Mouse (Mus musculus) heart, embryonic 15.5 days (tissue): ENCODE measurements around the gene Tsacc. TPM values are rescaled to one million over a fixed set of nuclear protein-coding genes. Genes with fewer than 3 reads are reported as not detected.
"Not testable (repeated sequence)": the region's sequence is repeated elsewhere in the genome, so short reads cannot be mapped to it uniquely, and the experiment has no call there.

Experiments used
- ATAC-seq: fragments of 200-750 bp; cut with Nextera tagmentation; replicated peaks from 2 replicates; pipeline ENCODE4 v1.8.0; 2017; ENCODE audit warnings: low read depth, moderate TSS enrichment; ENCODE audit not compliant: insufficient number of reproducible peaks, insufficient read depth, low FRiP score
- H3K27ac ChIP-seq: fragments of 300-500 bp; sonication (generic); 2 replicates; pipeline ENCODE4 v1.5.1; 2015; ENCODE audit warnings: mild to moderate bottlenecking, inconsistent platforms
- H3K27me3 ChIP-seq: fragments of 300-500 bp; sonication (generic); 2 replicates; pipeline ENCODE4 v1.6.1; 2015; ENCODE audit warnings: inconsistent platforms
- H3K36me3 ChIP-seq: fragments of 300-500 bp; sonication (generic); 2 replicates; pipeline ENCODE4 v1.6.1; 2015; ENCODE audit warnings: mild to moderate bottlenecking, inconsistent platforms
- H3K4me1 ChIP-seq: fragments of 300-500 bp; sonication (generic); replicated peaks from 2 replicates; pipeline ENCODE4 v1.6.1; 2015; ENCODE audit warnings: inconsistent platforms
- H3K4me2 ChIP-seq: fragments of 300-500 bp; sonication (generic); 2 replicates; pipeline ENCODE4 v1.6.1; 2015; ENCODE audit warnings: inconsistent platforms, mild to moderate bottlenecking, moderate library complexity
- H3K4me3 ChIP-seq: fragments of 300-500 bp; sonication (generic); 2 replicates; pipeline ENCODE4 v1.5.1; 2015; ENCODE audit warnings: mild to moderate bottlenecking, inconsistent platforms
- H3K9ac ChIP-seq: fragments of 300-500 bp; sonication (generic); 2 replicates; pipeline ENCODE4 v1.6.1; 2015; ENCODE audit warnings: mild to moderate bottlenecking, inconsistent platforms
- H3K9me3 ChIP-seq: fragments of 300-500 bp; sonication (generic); replicated peaks from 2 replicates; pipeline ENCODE4 v1.6.1; 2016; ENCODE audit warnings: inconsistent platforms
- WGBS: fragments of 180-500 bp; shearing (Covaris S2); methylation state at CpG from one replicate; pipeline ENCODE4 v1.1.7; 2015; ENCODE audit warnings: mixed read lengths; 5-methylcytosine and 5-hydroxymethylcytosine counted together
- polyA plus RNA-seq: library from polyadenylated mRNA; unstranded; fragments of >200 nt; fragmentation: Nextera tagmentation; extraction: Ambion mirVana; gene quantifications from 2 replicates; pipeline ENCODE4 v1.2.1, GENCODE M21; 2015

Tsacc gene
- polyA plus RNA-seq, 1 experiment from 2014 or later = 14.0 TPM

GRCm38 (mm10) chr3:88324951-88325405, 28.2 kb upstream of the Tsacc start, which contains the start of gene Glmp:
Gene Glmp, plus strand, starts transcription at chr3:88325023.
- Histone ChIP-seq H3K9me3 (no peaks in the 10 kb centered on the region), H3K27me3 (no peaks in the 10 kb centered on the region), H3K9ac (peak within 1 kb of the TSS; percentile 73), H3K27ac (0 out of 2 replicates have a peak within 1 kb of the TSS, but pooled peaks have one; percentile 29), H3K4me2 (peak within 1 kb of the TSS; percentile 90), H3K36me3 (peaks cover 51% of the 10 kb centered on the region), H3K4me1 (peaks cover 12% of the 10 kb centered on the region), H3K4me3 (peak within 1 kb of the TSS; percentile 75)
- WGBS = under 1% methylated on average over 10 of the region's 10 CpGs
- peak; percentile 82 for ATAC-seq

GRCm38 (mm10) chr3:88299172-88299571, 2.4 kb upstream of the Tsacc start:
- Histone ChIP-seq H3K27ac (no peak overlapping the region), H3K9ac (no peak overlapping the region), H3K9me3 (no peaks in the 10 kb centered on the region), H3K27me3 (no peaks in the 10 kb centered on the region), H3K4me2 (no peak overlapping the region), H3K36me3 (peaks cover 48% of the 10 kb centered on the region), H3K4me3 (no peak overlapping the region), H3K4me1 (peaks cover 19% of the 10 kb centered on the region)
- ATAC-seq = no peak
- 69% methylated on average over 1 of the region's 1 CpGs for WGBS

- no peak for ATAC-seq
- WGBS = under 1% methylated on average over 30 of the region's 30 CpGs
- peak overlapping the region; percentile 74 for H3K4me2 ChIP-seq
Measured at GRCm38 (mm10) chr3:88297321-88297851, 587 bp upstream of the Tsacc start.

GRCm38 (mm10) chr3:88296110-88296560, 664 bp downstream of the Tsacc start:
- no peak for ATAC-seq

More at GRCm38 (mm10) chr3:88297321-88297851, 587 bp upstream of the Tsacc start:
- peaks cover 19% of the 10 kb centered on the region for H3K4me1 ChIP-seq
- H3K9me3 ChIP-seq = no peaks in the 10 kb centered on the region
- H3K27me3 ChIP-seq = no peaks in the 10 kb centered on the region
- H3K27ac ChIP-seq = peak overlapping the region; percentile 94
- peak overlapping the region; percentile 79 for H3K4me3 ChIP-seq
- H3K9ac ChIP-seq = peak overlapping the region; percentile 81
- peaks cover 31% of the 10 kb centered on the region for H3K36me3 ChIP-seq

GRCm38 (mm10) chr3:88295272-88295671, 1.5 kb downstream of the Tsacc start:
- not testable (repeated sequence) for H3K27ac ChIP-seq, ATAC-seq, H3K9me3 ChIP-seq, H3K4me3 ChIP-seq, H3K27me3 ChIP-seq
- 0 out of 2 replicates have a peak overlapping the region, but pooled peaks have one; percentile 64 for H3K9ac ChIP-seq
- 77% methylated on average over 1 of the region's 1 CpGs for WGBS
- peaks cover 19% of the 10 kb centered on the region for H3K4me1 ChIP-seq
- H3K36me3 ChIP-seq = peaks cover 10% of the 10 kb centered on the region
- H3K4me2 ChIP-seq = peak overlapping the region; percentile 74; the same call in 1 of the 2 replicates

More at GRCm38 (mm10) chr3:88296110-88296560, 664 bp downstream of the Tsacc start:
- Histone ChIP-seq H3K4me1 (peaks cover 19% of the 10 kb centered on the region), H3K9me3 (no peaks in the 10 kb centered on the region), H3K27me3 (no peaks in the 10 kb centered on the region), H3K4me2 (peak overlapping the region; percentile 74), H3K36me3 (peaks cover 19% of the 10 kb centered on the region), H3K9ac (peak overlapping the region; percentile 64), H3K27ac (peak overlapping the region; percentile 97), H3K4me3 (peak overlapping the region; percentile 79)
- WGBS = 1% methylated on average over 12 of the region's 12 CpGs

- H3K4me2 ChIP-seq = no peak overlapping the region
- H3K4me1 ChIP-seq = peaks cover 7% of the 10 kb centered on the region; the same call in 1 of the 2 replicates
- H3K27ac ChIP-seq = no peak overlapping the region
- H3K27me3 ChIP-seq = no peaks in the 10 kb centered on the region
- no peak for ATAC-seq
- H3K9me3 ChIP-seq = no peaks in the 10 kb centered on the region
- H3K9ac ChIP-seq = no peak overlapping the region
- H3K36me3 ChIP-seq = no peaks in the 10 kb centered on the region
- no peak overlapping the region for H3K4me3 ChIP-seq
- WGBS = 61% methylated on average over 4 of the region's 4 CpGs
Measured at GRCm38 (mm10) chr3:88291970-88292369, 4.8 kb downstream of the Tsacc start.

GRCm38 (mm10) chr3:88288133-88288713, 8.6 kb downstream of the Tsacc start:
- not testable (repeated sequence) for ATAC-seq, H3K9ac ChIP-seq, H3K36me3 ChIP-seq, H3K4me1 ChIP-seq, H3K27ac ChIP-seq, H3K4me2 ChIP-seq, H3K9me3 ChIP-seq, H3K4me3 ChIP-seq, H3K27me3 ChIP-seq
- 63% methylated on average over 8 of the region's 10 CpGs for WGBS

GRCm38 (mm10) chr3:88287110-88287509, 9.7 kb downstream of the Tsacc start, which contains the start of gene Gm38392:
Gene Gm38392, minus strand, starts transcription at chr3:88287210.
- Histone ChIP-seq H3K27me3 (no peaks in the 10 kb centered on the region), H3K4me1 (no peaks in the 10 kb centered on the region), H3K27ac (no peak within 1 kb of the TSS), H3K4me2 (no peak within 1 kb of the TSS), H3K9ac (no peak within 1 kb of the TSS), H3K36me3 (no peaks in the 10 kb centered on the region), H3K4me3 (no peak within 1 kb of the TSS), H3K9me3 (no peaks in the 10 kb centered on the region)
- no peak for ATAC-seq
- 96% methylated on average over 4 of the region's 4 CpGs for WGBS

- not testable (repeated sequence) for H3K4me1 ChIP-seq, H3K36me3 ChIP-seq, ATAC-seq, H3K4me3 ChIP-seq, H3K4me2 ChIP-seq, H3K27me3 ChIP-seq, H3K9me3 ChIP-seq, H3K27ac ChIP-seq, H3K9ac ChIP-seq
- WGBS = 87% methylated on average over 2 of the region's 2 CpGs
Measured at GRCm38 (mm10) chr3:88285565-88285895, 11.3 kb downstream of the Tsacc start.

- H3K9ac ChIP-seq, H3K4me3 ChIP-seq, H3K36me3 ChIP-seq, ATAC-seq, H3K4me2 ChIP-seq, H3K9me3 ChIP-seq, H3K27me3 ChIP-seq, H3K27ac ChIP-seq, H3K4me1 ChIP-seq: not testable (repeated sequence)
- 93% methylated on average over 14 of the region's 14 CpGs for WGBS
Measured at GRCm38 (mm10) chr3:88284815-88285564, 11.8 kb downstream of the Tsacc start.

- H3K27me3 ChIP-seq, H3K4me3 ChIP-seq, H3K4me1 ChIP-seq, H3K9ac ChIP-seq, H3K27ac ChIP-seq, ATAC-seq, H3K36me3 ChIP-seq, H3K9me3 ChIP-seq, H3K4me2 ChIP-seq: not testable (repeated sequence)
- WGBS = 65% methylated on average over 11 of the region's 11 CpGs
Measured at GRCm38 (mm10) chr3:88281141-88281916, 15.5 kb downstream of the Tsacc start.
